Mouse (Mus musculus) liver, adult 2 months (tissue): ENCODE results near the gene Klhl41. TPM values are rescaled to one million over a fixed set of nuclear protein-coding genes. Genes with fewer than 3 reads are reported as not detected.
"Not testable (repeated sequence)": the region's sequence is repeated elsewhere in the genome, so short reads cannot be mapped to it uniquely, and the experiment has no call there.

Experiments used
- DNase-seq: peaks from one replicate; pipeline ENCODE4 v3.0.0-alpha.2; 2011; ENCODE audit warnings: low read depth, low spot score; ENCODE audit errors: extremely low read depth
- H3K27ac ChIP-seq: fragments of 200-500 bp; replicated peaks from 2 replicates; pipeline ENCODE4 v1.5.1; 2012; ENCODE audit warnings: low read depth, mild to moderate bottlenecking, control low read depth, inconsistent platforms, low read length; ENCODE audit not compliant: insufficient read depth
- H3K27me3 ChIP-seq: fragments of 200-500 bp; 2 replicates; pipeline ENCODE4 v1.6.1; 2012; ENCODE audit warnings: mild to moderate bottlenecking, moderate library complexity, low read length, inconsistent platforms; ENCODE audit not compliant: control insufficient read depth, insufficient read depth
- H3K36me3 ChIP-seq: fragments of 200-500 bp; 2 replicates; pipeline ENCODE4 v1.6.1; 2012; ENCODE audit warnings: low read length, inconsistent platforms; ENCODE audit not compliant: control insufficient read depth, insufficient read depth
- H3K4me1 ChIP-seq: fragments of 200-500 bp; 2 replicates; pipeline ENCODE4 v1.6.1; 2011; ENCODE audit warnings: low read length; ENCODE audit not compliant: control insufficient read depth, insufficient read depth
- H3K4me3 ChIP-seq: fragments of 200-500 bp; 2 replicates; pipeline ENCODE4 v1.5.1; 2011; ENCODE audit warnings: low read depth, mild to moderate bottlenecking, control low read depth, low read length, moderate library complexity; ENCODE audit not compliant: insufficient read depth
- H3K79me2 ChIP-seq: fragments of 200-500 bp; 2 replicates; pipeline ENCODE4 v1.6.1; 2012; ENCODE audit warnings: inconsistent platforms, mild to moderate bottlenecking, low read length, moderate library complexity; ENCODE audit not compliant: control insufficient read depth, insufficient read depth
- H3K9ac ChIP-seq: fragments of 200-500 bp; 2 replicates; pipeline ENCODE4 v1.6.1; 2012; ENCODE audit warnings: low read depth, mild to moderate bottlenecking, control low read depth, inconsistent platforms, low read length
- CTCF ChIP-seq: fragments of 200-500 bp; IDR thresholded peaks from 2 replicates; pipeline ENCODE4 v1.5.1; 2011; ENCODE audit warnings: low read depth, low read length, control low read depth
- POLR2A ChIP-seq: fragments of 200-500 bp; IDR thresholded peaks from 2 replicates; pipeline ENCODE4 v1.6.1; 2011; ENCODE audit warnings: low read length, control low read depth; ENCODE audit not compliant: insufficient read depth; ENCODE audit errors: extremely low read depth
- WGBS: fragments of 180-500 bp; shearing (Covaris S2); methylation state at CpG from one replicate; pipeline ENCODE4 v1.1.7; 2018; 5-methylcytosine and 5-hydroxymethylcytosine counted together
- polyA plus RNA-seq: library from polyadenylated mRNA; depleted of rRNA; stranded (reverse); fragments of >200 nt; gene quantifications from 2 replicates; pipeline ENCODE4 v1.2.3, GENCODE M21; 2012
- total RNA-seq: library from RNA; depleted of rRNA; stranded (reverse); fragments of >200 nt; gene quantifications from 2 replicates; pipeline ENCODE4 v1.2.3, GENCODE M21; 2014

Gene Klhl41
- total and polyA plus RNA-seq, 2 experiments = 0.02 to 0.37 TPM

DNA sequence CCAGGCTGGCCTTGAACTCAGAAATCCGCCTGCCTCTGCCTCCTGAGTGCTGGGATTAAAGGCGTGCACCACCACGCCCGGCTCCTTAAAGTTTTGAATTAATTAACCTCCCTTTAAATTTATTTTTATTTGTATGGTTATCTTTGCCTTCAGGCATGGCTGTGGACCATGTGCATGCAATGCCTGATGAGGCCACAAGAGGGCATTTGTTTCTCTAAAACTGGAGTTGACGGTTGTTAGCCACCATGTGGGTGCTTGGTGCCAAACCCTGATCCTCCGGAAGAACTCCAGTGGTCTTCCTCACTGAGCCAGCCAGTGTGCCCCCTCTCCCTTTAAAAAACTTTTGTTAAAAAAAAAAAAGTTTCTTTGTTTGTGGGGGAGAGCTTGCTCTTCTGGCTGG, 34.1 kb upstream of the Klhl41 start:
- WGBS = 68% methylated on average over 6 of the region's 6 CpGs
- Histone ChIP-seq H3K4me3 (no peak overlapping the region), H3K79me2 (no peaks in the 10 kb centered on the region), H3K27me3 (no peaks in the 10 kb centered on the region), H3K4me1 (no peaks in the 10 kb centered on the region), H3K9ac (no peak overlapping the region), H3K36me3 (no peaks in the 10 kb centered on the region), H3K27ac (no peak overlapping the region)
- TF ChIP-seq CTCF = peak; percentile 64
- TF ChIP-seq POLR2A = no peak
- peak; percentile 36 for DNase-seq

DNA sequence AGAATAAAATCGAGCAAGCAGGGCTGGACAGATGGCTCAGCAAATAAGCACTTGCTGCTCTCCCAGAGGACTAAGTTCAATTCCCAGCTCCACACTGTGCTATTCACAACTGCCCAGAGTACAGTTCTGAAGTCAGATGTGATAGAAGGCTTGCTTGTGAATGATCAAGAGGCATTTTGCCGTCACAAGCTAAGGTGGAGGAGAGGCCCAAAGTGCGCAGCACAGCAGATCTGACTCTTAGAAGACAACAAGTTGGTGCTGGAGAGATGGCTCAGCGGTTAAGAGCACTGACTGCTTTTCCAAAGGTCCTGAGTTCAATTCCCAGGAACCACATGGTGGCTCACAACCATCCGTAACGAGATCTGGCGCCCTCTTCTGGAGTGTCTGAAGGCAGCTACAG, 31.9 kb upstream of the Klhl41 start:
- H3K36me3 ChIP-seq, H3K79me2 ChIP-seq, H3K27me3 ChIP-seq, H3K27ac ChIP-seq, H3K9ac ChIP-seq, H3K4me3 ChIP-seq, DNase-seq, H3K4me1 ChIP-seq: not testable (repeated sequence)
- 77% methylated on average over 7 of the region's 7 CpGs for WGBS

DNA sequence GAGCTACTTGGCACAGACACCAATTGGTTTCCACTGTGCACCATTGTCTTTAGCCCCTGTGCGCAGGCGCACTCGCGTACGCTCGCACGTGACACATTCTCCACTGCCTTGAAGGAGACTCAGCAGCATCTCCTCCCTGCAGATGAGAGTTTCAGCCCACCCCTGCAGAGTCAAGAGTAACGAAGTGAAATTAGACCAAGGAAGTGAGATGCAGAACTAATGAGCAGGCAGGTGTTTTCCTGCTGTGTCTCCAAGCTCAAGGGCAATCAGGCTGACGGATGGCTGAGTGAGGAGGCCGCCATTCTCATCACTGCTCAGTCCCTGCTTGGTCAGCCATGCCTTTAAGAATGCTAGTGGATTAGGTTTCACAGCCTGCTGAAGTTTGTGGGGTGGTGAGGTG, 29.8 kb upstream of the Klhl41 start:
- Histone ChIP-seq H3K9ac (no peak overlapping the region), H3K79me2 (no peaks in the 10 kb centered on the region), H3K4me3 (no peak overlapping the region), H3K27ac (no peak overlapping the region), H3K4me1 (no peaks in the 10 kb centered on the region), H3K36me3 (no peaks in the 10 kb centered on the region), H3K27me3 (no peaks in the 10 kb centered on the region)
- no peak for TF ChIP-seq POLR2A
- no peak for TF ChIP-seq CTCF
- 78% methylated on average over 10 of the region's 10 CpGs for WGBS
- no peak for DNase-seq

DNA sequence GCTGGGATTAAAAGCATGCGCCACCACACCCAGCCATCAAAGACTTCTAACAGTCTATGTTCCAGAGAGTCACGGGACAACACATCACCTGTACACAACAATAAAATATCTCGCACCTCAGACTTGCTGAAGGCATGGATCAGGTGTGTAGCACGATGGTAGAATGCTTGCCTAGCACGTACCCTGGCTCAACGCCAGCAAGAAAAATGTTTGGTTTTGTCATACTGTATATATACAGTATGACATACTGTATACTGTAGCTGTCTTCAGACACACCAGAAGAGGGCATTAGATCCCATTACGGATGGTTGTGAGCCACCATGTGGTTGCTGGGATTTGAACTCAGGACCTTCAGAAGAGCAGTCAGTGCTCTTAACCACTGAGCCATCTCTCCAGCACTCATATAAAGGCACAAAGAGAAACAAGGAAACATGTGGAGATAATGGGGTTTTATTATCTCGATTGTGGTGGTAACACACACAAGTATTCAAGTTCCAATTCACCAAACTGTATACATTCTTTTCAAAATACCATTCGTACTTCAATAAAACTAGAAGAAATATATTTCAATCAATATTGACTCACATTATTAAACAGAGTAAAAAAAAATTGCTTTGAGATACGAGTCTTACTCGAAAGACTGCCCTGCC, 24.8 kb upstream of the Klhl41 start:
- DNase-seq = no peak
- TF ChIP-seq POLR2A (no peak), CTCF (no peak)
- Histone ChIP-seq H3K27ac (no peak overlapping the region), H3K27me3 (no peaks in the 10 kb centered on the region), H3K4me1 (peaks cover 2% of the 10 kb centered on the region; the same call in 1 of the 2 replicates), H3K4me3 (no peak overlapping the region), H3K9ac (no peak overlapping the region), H3K36me3 (no peaks in the 10 kb centered on the region), H3K79me2 (no peaks in the 10 kb centered on the region)
- 90% methylated on average over 11 of the region's 11 CpGs for WGBS

DNA sequence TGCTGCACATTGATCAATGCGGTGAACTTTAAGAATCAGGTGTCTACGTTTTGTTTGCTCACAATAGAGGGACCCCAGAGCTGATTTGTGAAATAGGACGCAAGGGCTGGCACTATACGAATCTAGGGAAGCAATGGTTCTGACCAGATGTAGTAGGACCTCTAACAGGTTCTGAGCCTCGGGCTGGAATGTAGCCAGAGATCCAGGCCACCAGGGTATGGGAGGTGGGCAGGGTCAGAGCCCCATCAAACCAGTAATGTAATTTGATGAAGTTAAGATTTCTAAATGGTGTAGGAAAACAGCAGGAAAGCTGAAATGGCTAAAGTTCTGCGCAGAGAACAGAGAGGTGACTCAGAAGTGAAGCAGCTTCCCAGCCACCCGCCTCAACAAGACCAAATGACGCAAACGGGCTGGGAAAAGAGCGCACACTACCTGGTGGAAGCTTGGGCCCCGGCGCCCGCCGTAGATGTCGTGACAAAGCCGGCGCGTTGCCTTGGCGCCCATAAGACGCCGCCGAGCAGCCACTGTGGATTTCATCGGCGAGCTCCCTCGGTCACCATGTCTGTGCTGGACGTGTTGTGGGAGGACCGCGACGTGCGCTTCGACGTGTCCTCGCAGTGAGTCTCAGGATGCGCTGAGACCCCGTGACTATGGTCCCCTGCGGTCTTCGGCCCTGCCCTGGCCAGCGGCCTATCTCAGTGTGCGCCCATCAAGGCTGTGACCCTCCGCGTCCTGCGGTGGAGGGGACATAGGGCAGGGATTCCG, 23.0 kb upstream of the Klhl41 start, which contains the start of gene Bbs5:
TSS of gene Bbs5 (plus strand) at position 446 of the 765 bp plus-strand sequence.
- no peaks in the 10 kb centered on the region for H3K27me3 ChIP-seq
- no peak within 1 kb of the TSS for H3K27ac ChIP-seq
- H3K4me3 ChIP-seq = peak within 1 kb of the TSS; percentile 70
- DNase-seq = peak; percentile 80
- peaks cover 2% of the 10 kb centered on the region; the same call in 1 of the 2 replicates for H3K4me1 ChIP-seq
- WGBS = 3% methylated on average over 43 of the region's 43 CpGs
- H3K36me3 ChIP-seq = no peaks in the 10 kb centered on the region
- H3K9ac ChIP-seq = peak within 1 kb of the TSS; percentile 66
- H3K79me2 ChIP-seq = no peaks in the 10 kb centered on the region
- TF ChIP-seq POLR2A (no peak), CTCF (no peak)

DNA sequence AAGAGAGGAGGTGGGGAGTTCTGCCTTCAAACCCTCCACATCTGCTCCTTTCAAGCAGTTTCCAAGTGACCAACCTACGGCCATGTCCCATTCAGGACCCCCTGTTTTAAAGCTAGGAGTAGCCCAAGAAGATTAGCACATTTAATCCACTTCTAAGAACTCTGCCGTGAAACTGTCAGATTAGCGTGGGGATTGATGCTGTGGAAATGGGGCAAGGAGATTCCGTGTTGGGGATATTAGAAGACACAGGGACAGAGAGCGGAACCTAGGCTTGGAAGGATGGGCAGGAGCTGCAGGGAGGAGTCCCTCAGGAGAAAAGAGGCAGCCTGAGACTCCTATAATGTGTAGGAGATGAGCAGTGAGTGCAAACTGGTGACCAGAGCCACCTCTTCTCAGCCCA, 20.2 kb upstream of the Klhl41 start:
- Histone ChIP-seq H3K36me3 (no peaks in the 10 kb centered on the region; the same call in 1 of the 2 replicates), H3K4me3 (no peak overlapping the region), H3K27ac (no peak overlapping the region), H3K27me3 (no peaks in the 10 kb centered on the region), H3K9ac (no peak overlapping the region), H3K79me2 (no peaks in the 10 kb centered on the region), H3K4me1 (peaks cover 2% of the 10 kb centered on the region; the same call in 1 of the 2 replicates)
- no peak for TF ChIP-seq POLR2A
- TF ChIP-seq CTCF = no peak
- no peak for DNase-seq
- WGBS = 93% methylated on average over 5 of the region's 5 CpGs
